Mouse (Mus musculus) olfactory bulb, adult 2 months (tissue): ENCODE measurements around the gene Nsdhl. TPM values are rescaled to one million over a fixed set of nuclear protein-coding genes. Genes with fewer than 3 reads are reported as not detected.

Experiments used
- H3K27ac ChIP-seq: fragments of 200-500 bp; 2 replicates; pipeline ENCODE4 v1.5.1; 2012; ENCODE audit warnings: low read depth, low read length; ENCODE audit not compliant: insufficient read depth
- H3K4me1 ChIP-seq: fragments of 200-500 bp; 2 replicates; pipeline ENCODE4 v1.6.1; 2012; ENCODE audit warnings: low read length; ENCODE audit not compliant: control insufficient read depth, insufficient read depth
- H3K4me3 ChIP-seq: fragments of 200-500 bp; 2 replicates; pipeline ENCODE4 v1.5.1; 2012; ENCODE audit warnings: mild to moderate bottlenecking, low read depth, low read length, moderate library complexity; ENCODE audit not compliant: insufficient read depth
- CTCF ChIP-seq: fragments of 200-500 bp; IDR thresholded peaks from 2 replicates; pipeline ENCODE4 v1.5.1; 2012; ENCODE audit warnings: low read depth, mild to moderate bottlenecking, low read length, moderate library complexity; ENCODE audit not compliant: insufficient read depth
- POLR2A ChIP-seq: fragments of 200-500 bp; IDR thresholded peaks from 2 replicates; pipeline ENCODE4 v1.6.1; 2012; ENCODE audit warnings: mild to moderate bottlenecking, low read depth, low read length, moderate library complexity; ENCODE audit not compliant: insufficient read depth
- WGBS: fragments of 180-500 bp; shearing (Covaris S2); methylation state at CpG from one replicate; pipeline ENCODE4 v1.1.7; 2018; 5-methylcytosine and 5-hydroxymethylcytosine counted together
- polyA plus RNA-seq: library from polyadenylated mRNA; stranded (reverse); fragments of >200 nt; gene quantifications from 2 replicates; pipeline ENCODE4 v1.2.4, GENCODE M21; 2012; ENCODE audit warnings: low replicate concordance; ENCODE audit not compliant: missing spikeins, insufficient read depth, insufficient read length

Nsdhl gene
- not detected in 2 replicates for polyA plus RNA-seq

DNA sequence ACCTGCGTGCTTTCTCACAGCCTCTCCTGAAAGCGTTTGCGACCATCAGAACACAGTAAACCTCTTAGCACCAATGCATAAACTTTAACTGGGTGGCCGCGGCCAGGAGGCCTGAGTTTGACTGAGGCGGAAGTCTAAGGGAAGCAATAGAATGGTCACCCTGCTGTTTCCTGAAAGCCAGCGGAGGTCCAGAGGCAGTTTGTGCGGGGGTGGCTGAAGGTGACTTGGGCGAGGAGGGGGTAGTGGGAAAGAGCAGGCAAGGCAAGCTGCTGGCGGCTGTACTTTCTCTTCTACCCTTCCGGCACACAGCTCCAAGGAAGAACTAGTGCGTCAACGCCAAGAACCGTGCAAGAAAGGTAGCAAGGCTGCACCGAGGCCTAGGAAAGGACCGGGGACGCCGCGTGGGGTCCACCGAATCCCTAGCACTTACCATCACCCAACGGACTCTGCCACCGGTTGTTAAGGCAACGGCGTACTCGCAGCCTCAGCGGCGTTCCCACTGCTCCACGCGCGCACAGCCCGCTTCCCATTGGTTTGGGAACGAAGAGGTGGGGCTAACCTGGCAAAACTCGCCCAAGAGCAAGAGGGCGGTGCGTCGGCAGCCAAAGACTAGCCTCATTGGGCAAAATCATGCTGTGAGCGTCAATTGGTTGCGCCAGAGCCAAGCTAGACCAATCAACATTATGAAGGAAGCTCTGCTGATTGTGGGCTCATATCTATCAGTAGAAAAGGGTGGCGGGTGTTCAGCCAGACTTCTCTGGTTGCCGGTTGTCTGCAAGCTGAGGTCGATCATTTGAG lies at the start of gene Nsdhl, which contains the start of gene Cetn2:
Gene Nsdhl, plus strand, starts transcription at position 674 of the 798 bp plus-strand sequence.
Gene Cetn2, minus strand, starts transcription at position 528 of the 798 bp plus-strand sequence.
- H3K4me1 ChIP-seq: no peaks in the 10 kb centered on the region
- TF ChIP-seq POLR2A: no peak
- no peak for TF ChIP-seq CTCF
- 22% methylated on average over 41 of the region's 41 CpGs for WGBS
- H3K27ac ChIP-seq: peak within 1 kb of the TSS; percentile 56
- H3K4me3 ChIP-seq: peak within 1 kb of the TSS; percentile 79

DNA sequence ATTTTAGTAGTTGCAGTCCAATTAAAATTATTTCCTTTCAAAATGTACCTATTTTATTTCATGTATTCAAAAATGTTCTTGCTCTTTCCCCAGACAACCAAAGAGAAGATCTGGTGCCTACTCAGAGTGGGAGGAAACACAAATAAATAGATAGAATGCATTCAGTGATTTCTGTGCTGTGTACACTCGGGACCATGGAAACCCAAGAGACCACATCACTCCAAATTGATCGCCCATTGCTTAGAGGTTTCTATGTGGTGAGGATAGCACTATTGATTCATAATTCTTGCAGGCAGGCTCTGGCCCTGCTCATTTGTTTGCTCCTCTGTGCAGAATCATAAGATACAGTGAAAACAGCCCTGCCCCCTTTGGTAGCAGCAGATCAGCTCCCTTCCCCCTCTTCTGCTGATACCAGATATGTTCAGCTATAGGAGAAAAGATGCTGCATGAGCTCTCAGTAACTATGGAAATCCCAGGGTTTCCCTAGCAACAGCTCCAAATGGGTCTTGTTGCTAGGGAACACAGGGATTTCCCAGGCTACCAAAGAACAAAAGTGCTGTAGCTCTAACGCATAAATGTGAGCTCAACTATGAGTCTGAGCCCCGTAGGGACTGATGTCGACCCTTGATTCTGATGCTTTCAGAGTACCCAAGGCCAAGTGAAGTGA lies 22.8 kb upstream of the Nsdhl start:
- TF ChIP-seq CTCF (no peak), POLR2A (no peak)
- Histone ChIP-seq H3K27ac (peak overlapping the region; percentile 66), H3K4me3 (no peak overlapping the region), H3K4me1 (no peaks in the 10 kb centered on the region)
- WGBS: 36% methylated on average over 5 of the region's 5 CpGs

DNA sequence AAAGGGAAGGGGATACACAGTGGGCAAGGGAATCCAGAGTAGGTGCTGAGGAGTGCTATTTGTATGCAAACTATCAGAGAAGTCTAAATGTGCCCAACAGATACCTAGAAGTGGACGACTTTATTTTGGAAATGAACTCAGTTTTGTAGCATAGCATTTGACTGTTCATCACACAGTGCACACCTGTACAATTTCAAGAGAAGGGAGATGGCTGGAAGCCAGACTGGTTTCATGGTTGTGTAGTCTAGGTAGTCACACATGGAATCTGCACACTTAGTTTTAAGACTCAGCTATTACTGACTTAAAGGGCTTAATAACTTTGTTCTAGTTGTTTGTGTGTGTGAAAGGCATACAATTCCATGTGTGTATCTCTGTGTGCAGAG lies 22.3 kb upstream of the Nsdhl start:
- WGBS: 47% methylated on average over 1 of the region's 1 CpGs
- no peak for TF ChIP-seq POLR2A
- TF ChIP-seq CTCF: no peak
- Histone ChIP-seq H3K4me1 (no peaks in the 10 kb centered on the region), H3K4me3 (no peak overlapping the region), H3K27ac (peak overlapping the region; percentile 66; the same call in 1 of the 2 replicates)

DNA sequence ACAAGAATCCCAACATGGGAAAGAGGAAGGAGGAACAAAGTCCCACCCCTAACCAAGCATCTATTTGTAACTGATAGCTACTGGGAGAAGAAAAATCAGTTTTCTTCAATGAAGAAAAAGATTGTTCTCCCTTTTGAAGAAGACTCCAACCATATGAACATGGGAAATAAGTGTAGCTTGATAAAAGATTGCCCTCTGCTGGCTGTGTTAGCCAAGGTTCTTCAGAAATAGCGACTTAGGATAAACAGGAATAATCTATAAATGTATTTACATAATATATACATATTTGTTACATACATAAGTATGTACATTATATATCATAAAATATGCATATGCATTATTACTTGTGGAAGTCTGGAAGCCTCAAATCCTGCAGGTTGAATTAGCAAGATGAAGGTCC lies 15.8 kb upstream of the Nsdhl start:
- WGBS: 30% methylated on average over 1 of the region's 1 CpGs

DNA sequence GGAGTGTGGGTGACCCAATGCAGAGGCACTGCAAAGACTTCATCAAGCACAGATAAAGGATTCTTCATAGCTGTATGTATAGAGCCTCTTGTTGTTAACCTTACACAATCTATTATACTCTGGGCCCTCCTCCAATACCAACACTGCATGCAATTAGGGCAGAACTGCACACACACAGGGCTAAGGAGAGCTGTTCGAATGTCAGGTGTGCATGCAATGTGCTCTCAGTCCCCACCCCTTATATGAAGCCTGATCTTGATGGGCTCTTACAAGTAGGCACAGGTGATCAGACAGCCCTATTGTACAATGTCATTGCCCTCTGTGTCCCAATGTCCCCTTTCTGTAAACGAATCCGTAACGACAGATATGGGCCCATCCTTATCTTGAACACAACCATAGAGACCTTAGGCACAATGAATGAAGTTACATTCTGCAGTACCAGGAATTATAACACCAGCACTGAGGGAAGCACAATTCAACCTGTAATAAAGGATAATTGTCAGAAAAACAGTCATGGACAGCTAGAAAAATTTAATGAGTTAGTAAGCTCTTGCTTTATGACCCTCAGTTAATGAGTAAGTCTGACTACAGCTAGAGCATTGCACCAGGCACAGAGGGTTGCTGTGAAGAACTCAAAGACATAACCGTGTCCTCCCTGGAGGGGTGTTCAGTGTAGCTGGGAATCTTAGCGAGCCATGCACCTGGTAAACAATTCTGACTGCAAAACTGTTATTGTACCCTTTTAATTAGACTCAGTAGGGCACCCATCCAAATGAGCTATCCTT lies 10.5 kb upstream of the Nsdhl start:
- Histone ChIP-seq H3K27ac (no peak overlapping the region), H3K4me1 (no peaks in the 10 kb centered on the region), H3K4me3 (no peak overlapping the region)
- TF ChIP-seq POLR2A: no peak
- WGBS: 70% methylated on average over 6 of the region's 6 CpGs

More for the DNA sequence above, 15.8 kb upstream of the Nsdhl start:
- no peak overlapping the region for H3K27ac ChIP-seq
- H3K4me3 ChIP-seq: no peak overlapping the region
- TF ChIP-seq POLR2A (no peak), CTCF (no peak)
- H3K4me1 ChIP-seq: no peaks in the 10 kb centered on the region

DNA sequence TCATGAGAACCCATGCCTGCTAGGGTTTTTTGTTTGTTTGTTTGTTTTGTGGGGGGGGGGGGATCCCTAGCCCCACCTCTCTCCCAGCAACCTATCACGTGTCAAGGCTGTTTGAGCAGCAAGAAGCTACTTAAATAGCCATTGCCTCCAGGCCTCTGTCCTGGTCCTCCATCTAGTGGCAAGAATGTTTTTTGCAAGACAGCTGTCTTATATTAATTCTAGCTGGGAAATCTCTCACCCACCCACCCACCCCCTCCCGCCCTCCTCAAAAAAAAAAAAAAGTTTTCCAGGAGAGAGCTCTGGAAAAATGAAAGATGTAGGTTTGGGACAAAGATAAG lies 10.0 kb upstream of the Nsdhl start:
- Histone ChIP-seq H3K27ac (no peak overlapping the region), H3K4me1 (no peaks in the 10 kb centered on the region), H3K4me3 (no peak overlapping the region)
- WGBS: 16% methylated on average over 2 of the region's 2 CpGs
- TF ChIP-seq POLR2A (no peak), CTCF (no peak)

DNA sequence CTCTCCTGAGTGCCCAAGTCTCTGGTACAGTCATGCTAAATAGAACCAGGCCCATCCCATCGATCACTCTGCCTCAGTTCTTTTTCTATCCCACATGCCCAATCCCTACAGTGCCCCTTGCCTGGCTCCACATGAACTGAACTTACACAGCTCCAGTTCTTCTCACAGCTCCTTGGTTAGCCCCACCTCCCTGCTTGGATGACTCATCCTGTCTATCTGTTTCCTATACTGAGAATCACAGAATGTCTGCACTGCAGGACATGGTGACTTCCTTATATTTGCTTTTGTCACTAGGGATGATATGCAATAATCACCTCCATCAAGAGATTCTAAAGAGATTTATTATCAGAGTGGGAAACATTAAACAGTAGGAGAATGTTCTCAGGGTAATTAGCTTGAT lies 6.7 kb upstream of the Nsdhl start:
- no peaks in the 10 kb centered on the region for H3K4me1 ChIP-seq
- TF ChIP-seq POLR2A (no peak), CTCF (no peak)
- WGBS: 80% methylated on average over 1 of the region's 1 CpGs
- no peak overlapping the region for H3K4me3 ChIP-seq
- no peak overlapping the region for H3K27ac ChIP-seq

DNA sequence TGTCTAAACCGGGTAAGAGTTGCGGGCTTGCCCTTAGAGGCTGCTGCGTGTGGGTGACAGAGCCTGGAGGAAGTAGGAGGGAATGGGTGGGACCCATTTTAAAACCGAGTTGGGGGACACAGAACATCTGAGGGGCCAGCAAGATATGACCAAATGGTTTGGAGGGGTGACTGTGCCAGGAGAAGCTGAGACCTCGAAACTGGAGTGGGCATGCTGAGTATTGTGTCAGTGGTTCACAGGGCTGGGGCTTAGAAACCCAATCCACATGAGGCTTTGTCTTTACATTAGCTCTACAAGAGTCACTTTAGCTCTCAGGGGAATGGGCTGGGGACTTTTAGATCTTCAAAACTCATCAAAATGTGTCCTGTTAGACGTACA lies 314 bp downstream of the Nsdhl start:
- TF ChIP-seq POLR2A (no peak), CTCF (no peak)
- WGBS: 12% methylated on average over 6 of the region's 6 CpGs
- H3K27ac ChIP-seq: peak overlapping the region; percentile 56; the same call in 1 of the 2 replicates

DNA sequence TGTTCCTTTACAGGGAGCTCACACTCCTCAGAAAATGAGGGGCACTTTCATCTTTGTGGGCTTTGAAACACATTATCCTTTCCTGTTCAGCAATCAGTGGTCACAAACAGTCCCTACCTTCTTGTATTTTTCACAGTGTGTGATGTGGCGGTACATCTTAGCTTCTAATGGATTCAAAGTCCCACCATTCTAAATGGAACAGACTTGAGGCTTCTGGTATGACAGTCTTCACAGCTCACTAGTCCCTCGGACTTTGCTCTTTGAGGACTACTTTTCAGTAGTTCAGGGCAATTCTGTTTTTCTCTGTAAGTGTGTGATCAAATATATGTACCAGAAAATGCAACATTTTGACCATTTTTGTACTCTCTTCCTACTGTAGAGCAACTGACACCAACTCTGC lies 3.0 kb downstream of the Nsdhl start:
- Histone ChIP-seq H3K4me1 (no peaks in the 10 kb centered on the region), H3K27ac (no peak overlapping the region), H3K4me3 (no peak overlapping the region)
- TF ChIP-seq CTCF: no peak
- TF ChIP-seq POLR2A: no peak
- 81% methylated on average over 2 of the region's 2 CpGs for WGBS

More for the DNA sequence above, 314 bp downstream of the Nsdhl start:
- Histone ChIP-seq H3K4me1 (no peaks in the 10 kb centered on the region), H3K4me3 (peak overlapping the region; percentile 63)
